Mouse (Mus musculus): ENCODE measurements at regions not wholly inside any gene's neighbourhood (a gene's known extent, or its start where the extent isn't known, plus 50 kb on each side); places are given as distances from the start of the nearest gene placed in this dataset.

- no peak for TF ChIP-seq POLR2A (IDR thresholded peaks at IDR 0.05; ENCODE audit: low read depth, low read length)
- no peak for TF ChIP-seq CTCF (conservative IDR thresholded peaks at IDR 0.05 in 1 of 2, IDR thresholded peaks at IDR 0.05 in 1 of 2; ENCODE audit: low read depth in 2 of 2, low read length in 2 of 2)
- no peak for TF ChIP-seq MAFK (IDR thresholded peaks at IDR 0.05; ENCODE audit: insufficient replicate concordance, low read length)
- no peak for TF ChIP-seq UBTF (IDR thresholded peaks at IDR 0.05; ENCODE audit: low read depth, low read length)
- TF ChIP-seq CHD2 (IDR thresholded peaks at IDR 0.05; ENCODE audit: low read length): no peak
- TF ChIP-seq KAT2A (IDR thresholded peaks at IDR 0.05; ENCODE audit: insufficient replicate concordance, low read length): no peak
- TF ChIP-seq EP300 (IDR thresholded peaks at IDR 0.05; ENCODE audit: low read length): no peak
- no peak for TF ChIP-seq RCOR1 (conservative IDR thresholded peaks at IDR 0.05; ENCODE audit: low read depth, low read length)
- no peak for TF ChIP-seq POLR2AphosphoS2 (IDR thresholded peaks at IDR 0.05; ENCODE audit: low read depth, low read length)
- no peak for TF ChIP-seq MEF2A (IDR thresholded peaks at IDR 0.05; ENCODE audit: borderline replicate concordance, low read depth, low read length)
Measured at GRCm38 (mm10) chr13:47751033-47751432, 510.0 kb upstream of the Id4 start.
